Mouse (Mus musculus): ENCODE data around the gene Gm49486. TPM values are rescaled to one million over a fixed set of nuclear protein-coding genes. Genes with fewer than 3 reads are reported as not detected.

Gene Gm49486
- total RNA-seq (2022), result 1 to 10 TPM in 1 of 4 experiments, under 1 TPM in 3; 0.18 to 1.2 (median 0.63) TPM

DNA sequence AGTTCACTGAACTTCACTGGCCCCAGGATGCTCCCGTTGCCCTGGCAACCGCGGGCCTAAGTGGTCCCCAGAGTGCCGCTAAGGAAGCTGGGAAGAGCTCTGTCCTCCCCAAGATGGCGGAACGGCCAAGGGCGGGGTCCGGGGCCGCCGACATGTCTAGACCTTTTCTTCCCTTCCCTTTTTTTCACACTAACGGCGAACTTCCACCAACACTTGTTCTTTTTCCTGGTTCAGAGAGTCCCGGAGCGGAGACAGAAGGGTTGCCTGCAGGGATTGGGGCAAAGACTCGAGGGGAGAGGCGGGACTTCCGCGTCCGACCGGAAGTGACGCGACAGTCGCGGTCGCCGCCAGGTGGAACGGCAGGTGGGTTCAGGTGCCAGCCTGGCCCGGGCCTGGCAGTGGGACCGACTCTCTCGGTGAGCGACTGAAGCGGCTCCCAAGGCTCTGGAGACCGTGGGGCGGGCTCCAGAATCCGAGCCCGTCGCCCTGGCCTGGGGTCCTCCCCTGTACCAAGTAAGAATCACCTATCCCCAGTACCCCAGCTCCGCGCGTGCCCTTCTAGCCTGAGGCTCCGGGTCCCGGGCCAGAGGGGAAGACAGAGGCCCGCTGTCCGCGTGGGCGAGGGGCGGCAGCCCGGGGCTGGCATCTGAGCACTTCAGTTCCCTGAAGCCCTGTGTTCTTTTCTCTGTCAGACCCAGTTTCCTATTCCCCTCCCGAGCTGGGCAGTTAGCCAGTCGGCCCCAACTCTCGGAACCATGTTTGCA, at the start of gene Gm49486, which contains the start of gene Pick1:
Gene Gm49486 (plus strand): TSS at position 334 of the 764 bp plus-strand sequence.
Gene Pick1 (plus strand): TSS at position 116 of the 764 bp plus-strand sequence.
- DNase-seq (ENCODE audit: low spot score in 2 of 2), result peak; percentile 76 to 90

DNA sequence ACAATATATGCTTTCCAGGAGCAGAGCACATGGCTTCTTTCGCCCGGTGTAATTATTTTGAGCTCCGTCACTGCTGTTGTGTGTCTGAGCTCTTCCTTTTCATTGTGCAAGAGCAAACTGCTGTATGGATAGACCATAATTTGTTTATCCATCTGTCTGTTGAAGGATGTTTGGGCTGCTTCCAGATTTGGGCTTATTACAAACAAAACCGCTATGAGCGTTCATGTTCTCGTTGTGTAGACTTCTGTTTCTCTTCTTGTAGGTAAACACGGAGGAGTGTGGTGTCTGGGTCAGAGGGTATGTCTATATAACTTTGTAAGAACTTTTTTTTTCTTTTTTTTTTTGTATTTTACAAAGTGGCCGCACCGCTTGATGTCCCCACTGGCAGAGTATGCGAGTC, 44.0 kb upstream of the Gm49486 start:
- DNase-seq (ENCODE audit: low spot score in 2 of 2), result no peak

DNA sequence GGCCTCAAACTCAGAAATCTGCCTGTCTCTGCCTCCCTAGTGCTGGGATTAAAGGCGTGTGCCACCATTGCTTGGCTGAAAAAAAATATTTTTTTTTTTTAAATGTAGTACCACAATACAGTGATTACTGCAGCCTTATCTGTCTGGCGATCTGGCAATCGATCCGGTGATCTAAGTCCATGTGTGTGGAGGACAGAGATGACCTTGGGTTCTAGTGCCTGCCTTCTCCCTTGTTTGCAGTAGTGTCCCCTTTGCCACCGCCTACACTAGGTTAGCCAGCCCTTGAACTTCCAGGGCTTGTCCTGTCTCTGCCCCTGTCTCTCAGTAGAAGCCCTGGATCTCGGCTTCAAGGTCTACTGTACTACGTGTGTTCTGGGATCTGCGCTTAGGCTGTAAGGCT, 41.4 kb upstream of the Gm49486 start:
- DNase-seq (ENCODE audit: low spot score in 2 of 2), result no peak

DNA sequence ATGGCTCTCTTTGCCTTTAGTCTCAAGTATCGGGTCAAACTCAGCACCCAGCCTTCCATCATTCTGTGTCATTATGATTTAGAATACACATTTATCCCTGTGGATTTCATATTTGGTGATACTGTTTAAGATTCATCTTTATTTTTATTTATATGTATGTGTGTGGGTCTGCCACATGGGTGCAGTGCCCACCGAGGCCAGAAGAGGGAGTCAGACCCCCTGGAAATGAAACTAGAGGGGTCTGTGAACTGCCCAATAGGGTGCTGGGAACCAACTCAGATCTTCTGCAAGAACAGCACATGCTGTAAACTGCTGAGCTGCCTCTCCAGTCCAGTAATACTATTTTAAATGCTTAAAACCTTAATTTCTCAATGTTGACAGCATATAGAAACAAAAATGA, 37.8 kb upstream of the Gm49486 start:
- no peak for DNase-seq (ENCODE audit: low spot score in 2 of 2)

DNA sequence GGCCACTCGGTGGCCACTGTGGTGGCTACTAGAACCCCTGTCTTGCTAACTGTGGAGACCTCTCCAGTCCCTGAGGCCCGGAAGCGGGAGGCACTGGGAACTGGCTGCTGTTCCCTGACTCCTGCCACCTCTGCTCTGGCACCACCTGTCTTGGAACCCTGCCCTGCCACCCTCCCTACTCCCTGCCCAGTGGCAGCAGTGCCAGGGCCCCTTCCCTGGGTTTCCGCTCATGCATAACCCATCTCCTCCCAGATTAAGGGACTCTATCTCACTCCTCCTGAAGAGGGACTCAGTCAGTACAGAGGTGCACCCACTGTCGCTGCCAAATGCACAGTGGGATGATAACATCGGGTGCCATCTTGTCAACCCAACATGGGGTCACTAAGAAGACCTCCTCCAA, 36.7 kb upstream of the Gm49486 start:
- DNase-seq (ENCODE audit: low spot score in 2 of 2), result no peak

DNA sequence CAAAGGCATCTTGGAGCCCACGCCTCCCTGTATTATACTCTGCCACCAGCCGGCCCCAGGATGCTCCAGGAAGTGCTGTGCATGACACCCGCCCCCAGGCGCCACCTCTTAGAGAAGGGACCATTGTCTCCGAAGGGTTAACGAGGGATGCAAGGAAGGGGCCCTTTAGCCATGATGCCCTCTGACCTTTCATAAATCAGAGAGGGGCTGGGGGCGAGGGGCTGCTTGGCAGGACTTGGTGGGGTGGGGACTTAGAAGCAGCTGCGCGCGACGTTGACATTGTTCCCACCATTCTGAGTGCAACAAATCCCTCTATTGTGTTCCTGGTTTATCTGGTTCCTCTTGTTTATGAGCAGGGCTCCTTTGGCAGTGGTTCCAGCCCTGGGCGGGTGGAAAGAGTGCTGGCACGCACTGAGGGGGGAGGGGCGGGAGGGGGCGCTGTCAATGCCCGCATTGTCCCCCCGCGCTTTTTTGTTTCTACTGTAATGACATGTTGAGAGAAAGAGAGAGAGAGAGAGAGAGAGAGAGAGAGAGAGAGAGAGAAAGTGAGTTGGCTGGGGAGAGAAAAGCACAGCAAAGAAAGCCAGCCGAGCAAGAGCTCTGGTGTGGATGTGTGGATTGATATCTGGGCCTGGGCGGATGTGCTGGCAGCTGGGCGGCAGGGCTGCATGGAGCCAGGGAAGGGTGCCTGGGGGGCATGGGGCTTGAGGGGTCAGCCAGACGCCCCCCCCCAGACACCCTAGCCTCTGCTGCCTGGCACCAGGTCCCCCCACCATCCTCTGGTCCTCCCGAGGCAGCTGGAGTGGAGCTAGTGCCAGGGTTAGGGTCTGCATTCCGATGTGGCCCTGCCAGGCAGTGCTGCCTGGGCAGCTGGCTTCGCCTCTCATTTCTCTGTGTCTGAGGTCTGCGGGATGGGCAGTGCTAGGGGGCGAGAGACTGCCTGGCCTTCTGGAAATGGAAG, 36.0 kb upstream of the Gm49486 start:
- DNase-seq (ENCODE audit: low spot score in 2 of 2), result peak in 1 of 2 experiments; percentile 55

DNA sequence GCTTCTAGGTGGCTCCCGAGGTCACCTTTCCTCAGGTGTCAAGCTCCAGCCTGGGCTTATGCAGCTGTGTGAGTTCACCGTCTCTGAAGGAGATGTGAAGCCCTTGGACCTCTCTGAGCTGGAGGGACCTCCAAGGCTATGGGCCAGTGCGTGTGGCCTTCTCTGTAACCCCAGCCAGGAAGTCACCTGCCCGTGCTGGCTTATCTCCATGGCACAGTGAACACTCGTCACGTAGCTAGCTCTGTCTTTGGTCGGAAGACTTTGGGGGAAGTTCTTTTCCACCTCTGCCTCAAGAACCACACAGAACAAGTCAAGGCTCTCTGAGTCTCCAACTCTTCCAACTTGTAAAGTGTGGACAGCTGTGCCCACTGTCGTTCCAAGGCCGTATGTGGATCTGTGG, 35.1 kb upstream of the Gm49486 start:
- no peak for DNase-seq (ENCODE audit: low spot score in 2 of 2)

DNA sequence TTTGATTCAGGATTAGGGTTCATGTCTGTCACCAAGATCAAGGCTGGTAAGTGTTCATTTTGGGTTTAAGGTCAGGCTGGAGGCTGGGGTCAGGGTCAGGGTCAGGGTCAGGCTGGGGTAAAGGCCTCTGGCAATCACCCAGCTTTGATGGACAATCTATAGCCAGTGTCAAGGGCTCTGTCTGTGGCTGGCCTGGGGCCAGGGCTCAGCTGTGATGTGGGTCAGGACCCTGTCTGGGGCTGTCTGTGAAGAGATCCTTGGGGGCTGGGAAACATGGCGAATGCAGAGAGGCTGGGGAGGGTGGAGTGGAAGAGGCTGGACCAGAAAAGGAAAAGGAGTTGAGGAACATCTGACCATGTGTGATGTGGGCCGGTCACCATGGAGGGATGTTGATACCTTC, 34.2 kb upstream of the Gm49486 start:
- DNase-seq (ENCODE audit: low spot score in 2 of 2), result no peak

DNA sequence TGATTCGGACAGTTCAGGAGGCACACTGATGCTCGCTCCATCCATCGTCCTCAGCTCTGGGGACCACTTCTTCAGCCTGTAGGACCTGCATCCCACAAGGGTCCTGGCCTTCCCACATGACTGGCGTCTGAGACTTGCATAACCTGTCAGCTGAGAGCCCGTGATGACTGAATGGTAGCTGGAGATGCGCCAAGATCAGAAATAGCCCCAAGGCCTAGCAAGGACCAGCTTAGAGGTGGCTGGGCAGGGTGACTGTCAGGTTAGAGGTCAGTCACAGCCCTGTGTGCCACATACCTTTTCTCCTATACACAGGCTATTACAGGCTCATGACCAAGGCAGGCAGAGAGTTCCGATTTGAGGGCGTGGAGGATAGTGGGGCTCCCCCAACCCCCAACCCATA, 33.7 kb upstream of the Gm49486 start:
- no peak for DNase-seq (ENCODE audit: low spot score in 2 of 2)

DNA sequence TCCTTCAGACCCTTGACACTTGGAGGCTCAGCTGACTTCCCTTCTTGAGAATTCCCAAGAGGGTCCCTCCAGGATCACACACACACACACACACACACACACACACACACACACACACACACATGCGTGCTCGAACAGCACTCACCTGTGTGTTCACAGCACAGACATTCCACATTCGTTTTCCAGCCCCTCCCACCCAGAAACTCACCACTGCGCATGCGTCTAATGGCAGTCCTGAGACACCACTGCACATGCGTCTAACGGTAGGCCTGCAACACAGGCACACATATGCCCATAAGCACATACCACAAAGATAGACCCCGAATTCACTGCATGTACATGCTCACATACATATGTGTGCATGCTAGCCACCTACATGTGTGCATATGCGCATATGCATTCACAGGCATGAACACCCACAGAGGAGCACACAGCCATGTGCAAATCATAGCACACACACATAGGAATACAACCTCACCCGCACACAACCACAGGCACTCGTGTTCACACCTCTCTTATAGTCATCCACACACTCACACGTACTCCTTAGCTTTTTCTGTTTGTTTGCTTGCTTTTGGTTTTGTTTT, 29.7 kb upstream of the Gm49486 start:
- no peak for DNase-seq (ENCODE audit: low spot score in 2 of 2)

DNA sequence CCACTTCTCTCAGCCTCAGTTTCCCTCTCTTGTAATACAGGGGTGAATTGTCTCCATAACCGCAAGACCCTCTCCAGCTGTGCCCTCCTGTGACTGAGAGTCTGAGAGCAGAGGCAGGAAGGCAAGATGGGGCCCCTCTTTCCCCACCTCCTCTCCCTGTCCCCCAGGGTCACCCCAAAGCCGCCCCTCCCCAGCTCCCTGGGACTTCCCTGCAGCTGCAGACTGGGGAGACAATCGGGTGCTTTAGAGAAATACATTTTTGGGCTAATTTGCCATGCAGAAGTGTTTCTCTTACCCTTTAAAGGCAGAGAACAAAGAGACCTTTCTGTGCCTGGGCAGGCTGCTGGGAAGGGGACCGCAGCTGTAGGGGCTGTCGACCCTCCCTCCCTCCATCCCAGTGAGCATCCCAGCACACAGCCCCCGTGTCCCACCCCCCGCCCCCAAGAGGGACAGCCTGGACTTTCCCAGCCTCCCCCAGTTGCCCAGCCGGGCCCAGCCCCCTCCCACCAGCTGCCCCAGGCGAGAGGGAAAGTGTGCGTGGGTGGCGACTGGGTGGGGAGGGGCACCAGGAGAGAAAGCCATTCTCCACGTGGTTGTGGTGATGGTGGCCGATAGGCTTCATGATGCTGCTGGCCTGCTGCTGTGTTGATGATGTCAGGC, 27.6 kb upstream of the Gm49486 start:
- no peak for DNase-seq (ENCODE audit: low spot score in 2 of 2)

DNA sequence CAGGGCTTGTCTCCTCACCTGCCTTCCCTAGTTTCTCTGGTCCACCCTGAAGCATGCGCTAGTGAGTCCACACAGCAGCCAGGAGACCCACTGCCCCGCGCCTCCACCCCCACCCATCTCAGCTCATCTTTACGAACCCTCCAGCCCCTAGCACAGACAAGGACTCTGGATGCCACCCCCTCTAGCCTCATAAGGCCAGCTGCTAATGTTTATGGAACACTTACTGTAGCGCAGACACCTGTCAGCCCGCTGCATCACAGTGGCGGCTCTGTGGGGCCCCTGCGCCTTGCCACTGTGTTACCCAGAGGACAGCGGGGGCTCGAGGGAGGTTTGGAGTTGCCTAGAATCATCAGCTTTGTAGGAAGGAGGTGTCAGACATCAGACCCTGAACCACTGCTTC, 26.6 kb upstream of the Gm49486 start:
- DNase-seq (ENCODE audit: low spot score in 2 of 2), result no peak

DNA sequence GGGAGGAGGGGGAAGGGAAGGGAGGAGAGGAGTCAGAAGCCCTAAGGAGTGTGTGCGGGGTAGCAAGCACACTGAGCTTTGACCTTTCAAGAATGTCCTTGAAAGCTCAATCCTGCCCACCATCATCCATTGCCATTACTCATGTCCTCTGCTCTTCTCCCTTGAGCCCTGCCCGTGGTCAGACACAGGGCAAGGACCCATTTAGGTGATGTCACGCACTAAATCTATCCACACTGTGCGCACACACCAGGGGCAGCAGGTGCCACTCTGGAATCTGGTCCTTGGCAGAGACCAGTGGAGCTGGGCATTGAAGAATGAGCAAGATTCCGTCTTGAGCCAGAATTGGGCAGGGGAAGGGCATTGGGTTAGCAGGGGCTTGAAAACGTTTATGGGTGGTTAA, 21.0 kb upstream of the Gm49486 start:
- DNase-seq (ENCODE audit: low spot score in 2 of 2), result no peak

DNA sequence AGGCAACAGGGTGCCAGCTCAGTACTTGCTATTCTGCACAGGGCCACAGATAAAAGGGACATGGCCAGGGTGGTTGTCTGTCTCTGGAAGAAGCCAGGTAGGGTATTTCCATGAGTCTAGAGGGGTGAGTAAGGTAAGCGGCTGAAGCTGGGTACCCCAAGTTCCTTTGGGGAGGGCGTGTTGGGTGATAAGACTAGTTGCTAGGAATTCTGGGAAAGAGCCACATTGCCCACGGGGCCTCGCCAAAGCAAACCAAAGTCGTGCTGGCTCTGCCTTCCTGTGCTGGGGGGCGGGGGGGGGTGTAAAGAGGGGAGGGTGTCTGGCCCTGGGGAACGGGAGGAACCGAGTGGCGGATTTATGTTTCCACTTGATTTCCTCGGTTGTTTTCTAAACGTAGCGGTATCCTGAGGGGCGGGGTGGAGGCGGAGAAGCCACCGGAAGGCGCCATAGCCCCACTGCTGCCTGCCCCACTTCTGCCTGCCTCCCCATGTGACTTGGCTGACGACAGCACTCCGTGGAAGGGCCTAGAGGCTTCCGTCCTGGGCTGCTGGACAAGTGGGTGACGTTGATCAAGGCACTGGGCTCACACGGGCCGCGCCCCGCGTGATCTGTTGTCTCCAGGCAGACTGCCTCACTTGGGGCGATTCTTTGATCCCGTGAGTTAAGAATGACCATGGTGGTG, 20.3 kb upstream of the Gm49486 start:
- DNase-seq (ENCODE audit: low spot score in 2 of 2), result peak in 1 of 2 experiments; percentile 41

DNA sequence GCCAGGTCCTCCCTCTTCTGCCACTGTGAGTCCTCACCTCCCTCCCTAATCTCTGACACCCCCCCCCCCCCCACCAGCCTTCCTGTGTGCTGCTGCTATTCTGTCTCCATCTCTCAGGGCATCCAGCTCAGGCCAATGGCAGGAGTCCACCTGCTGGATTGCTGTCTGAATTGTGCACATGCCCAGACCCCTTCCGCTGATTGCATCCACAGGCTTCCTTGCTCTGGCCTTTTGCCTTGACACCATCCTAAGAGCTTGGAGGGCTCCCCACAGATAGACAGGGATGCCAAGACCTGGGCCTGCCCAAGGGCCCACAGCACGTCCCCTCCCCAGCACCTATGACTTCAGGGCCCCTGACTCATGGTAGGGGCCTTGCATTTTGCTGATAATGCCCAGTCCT, 18.8 kb upstream of the Gm49486 start:
- DNase-seq (ENCODE audit: low spot score in 2 of 2), result no peak

DNA sequence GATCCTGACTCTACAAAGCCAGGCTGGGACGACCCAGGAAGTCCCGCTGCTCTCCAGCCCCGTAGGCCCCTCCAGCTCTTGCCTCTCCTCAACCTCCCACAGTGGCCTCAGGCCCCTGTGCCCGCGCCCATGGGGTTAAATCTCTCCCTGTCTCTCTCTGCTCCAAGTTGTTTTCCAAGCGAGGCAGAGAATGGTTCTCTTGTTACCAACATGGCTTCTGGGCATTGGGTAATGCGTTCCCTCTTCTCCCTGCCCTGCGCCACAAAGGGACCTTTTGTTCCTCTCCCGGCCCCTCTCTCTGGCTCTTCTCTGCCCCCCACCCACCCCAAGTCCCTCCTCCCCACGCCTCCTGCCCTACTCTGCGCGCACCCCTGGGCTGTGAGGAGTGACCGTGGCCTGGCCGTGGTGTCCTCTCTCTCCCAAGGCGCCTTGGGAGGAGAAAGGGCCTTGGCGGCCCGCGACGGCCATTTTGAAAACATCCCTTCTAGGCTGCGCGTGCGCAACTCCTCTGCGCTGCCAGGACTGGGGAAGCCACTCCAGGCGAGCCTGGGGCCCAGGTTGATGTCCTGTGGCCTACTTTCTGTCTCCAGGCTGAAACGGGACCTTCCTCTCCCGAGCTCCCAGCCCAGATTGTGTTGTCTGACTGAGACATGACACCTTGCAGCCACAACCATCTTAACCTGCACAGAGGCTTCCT, 16.3 kb upstream of the Gm49486 start:
- DNase-seq (ENCODE audit: low spot score in 2 of 2), result no peak

DNA sequence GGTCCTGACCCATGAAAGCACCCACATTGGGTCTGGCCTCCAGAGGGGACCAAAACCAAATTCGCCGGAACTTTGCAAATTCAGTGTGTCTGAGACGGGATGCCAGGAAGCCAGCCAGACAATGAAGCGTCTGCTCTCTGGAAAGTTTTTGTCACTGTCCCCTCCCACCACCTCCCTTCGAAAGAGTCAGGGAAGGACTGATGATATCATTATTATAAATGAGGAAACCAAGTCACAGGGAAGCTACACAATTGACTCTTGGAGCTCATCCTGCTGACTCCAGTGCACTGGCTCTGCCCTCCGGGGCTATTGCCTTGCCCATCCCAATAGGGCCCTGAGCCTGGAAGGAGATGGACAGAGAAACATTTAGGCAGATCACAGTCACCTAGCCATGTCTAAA, 15.6 kb upstream of the Gm49486 start:
- DNase-seq (ENCODE audit: low spot score in 2 of 2), result no peak

DNA sequence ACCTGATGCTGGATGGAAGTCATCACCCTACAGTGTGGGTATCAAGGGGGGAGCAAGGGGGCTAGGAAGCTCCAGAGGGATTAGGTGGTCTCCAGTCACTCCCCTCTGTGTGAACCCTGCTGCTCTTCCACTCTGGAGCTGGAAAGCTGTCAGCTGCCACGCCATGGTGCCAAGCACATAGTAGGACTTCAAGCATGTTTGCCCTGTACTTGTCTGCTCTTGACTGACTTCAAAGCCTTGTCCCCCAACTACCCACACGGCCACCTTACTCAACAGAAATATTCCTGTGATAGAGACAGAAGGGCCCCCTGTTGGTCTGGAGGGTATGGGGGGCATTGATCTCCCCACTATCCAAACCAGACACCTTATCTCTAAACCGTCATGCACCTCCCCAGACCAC, 13.0 kb upstream of the Gm49486 start:
- no peak for DNase-seq (ENCODE audit: low spot score in 2 of 2)

DNA sequence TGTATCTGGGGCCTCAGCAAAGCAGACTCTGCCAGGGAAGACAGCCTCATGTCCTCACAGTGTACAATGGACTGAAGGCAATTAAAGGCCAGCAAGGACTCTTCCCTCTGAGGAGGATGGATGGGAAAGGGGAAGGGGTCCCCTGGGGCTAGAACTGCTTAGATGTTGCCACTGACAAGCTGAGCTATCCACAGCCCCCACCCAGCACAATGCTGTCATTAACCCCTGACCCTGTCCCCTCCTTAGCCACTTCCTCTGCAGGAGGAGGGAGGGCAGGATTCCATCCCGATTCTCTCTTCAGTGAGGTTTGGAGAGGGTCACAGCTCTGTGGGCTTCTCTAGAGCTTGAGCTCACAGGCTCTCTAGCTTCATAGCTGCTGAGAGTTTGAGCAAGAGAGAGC, 9.6 kb upstream of the Gm49486 start:
- no peak for DNase-seq (ENCODE audit: low spot score in 2 of 2)

DNA sequence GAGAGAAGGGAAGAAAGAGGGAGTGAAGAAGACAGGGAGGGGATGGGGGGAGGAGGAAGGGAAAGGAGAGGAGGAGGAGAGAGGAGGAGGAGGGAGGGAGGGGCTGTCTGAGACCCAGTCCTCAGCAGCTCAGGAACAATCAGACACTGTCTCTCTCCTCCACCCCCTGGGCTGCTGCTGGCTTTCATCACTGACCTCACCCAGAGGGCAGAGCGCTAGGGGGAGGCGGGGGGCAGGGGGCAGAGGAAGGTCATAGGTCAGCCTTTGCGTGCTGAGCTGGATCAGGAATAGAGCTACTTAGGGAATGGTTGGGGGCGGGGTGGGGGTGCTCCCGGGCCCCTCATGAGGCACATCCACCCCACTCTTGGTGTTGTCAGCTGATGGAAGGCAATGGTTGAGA, 5.5 kb upstream of the Gm49486 start:
- no peak for DNase-seq (ENCODE audit: low spot score in 2 of 2)
